Mouse (Mus musculus): ENCODE results near the gene Gm30083. TPM values are rescaled to one million over a fixed set of nuclear protein-coding genes. Genes with fewer than 3 reads are reported as not detected.

The Gm30083 gene
- polyA plus RNA-seq (2014; fragmentation: Nextera tagmentation; extraction: Ambion mirVana): not detected in 2 replicates

GRCm38 (mm10) chr14:34015063-34015462, at the start of gene Gm30083:
TSS of gene Gm30083 (minus strand) at chr14:34015182.
- no peaks in the 10 kb centered on the region for H3K4me1 ChIP-seq (ENCODE audit: control insufficient read depth, insufficient read depth, low read length)
- no peaks in the 10 kb centered on the region for H3K27me3 ChIP-seq (ENCODE audit: control insufficient read depth, insufficient read depth, low read length)
- H3K9ac ChIP-seq (replicated peaks; ENCODE audit: low read depth, low read length): no peak within 1 kb of the TSS
- H3K27ac ChIP-seq (ENCODE audit: low read depth, low read length): no peak within 1 kb of the TSS
- H3K4me3 ChIP-seq (ENCODE audit: low read depth, low read length): no peak within 1 kb of the TSS
- no peak for ATAC-seq (ENCODE audit: low read depth)
- no peak within 1 kb of the TSS for H3K4me2 ChIP-seq (ENCODE audit: low read depth, low read length)
- H3K36me3 ChIP-seq (ENCODE audit: control insufficient read depth, insufficient read depth, low read length): no peaks in the 10 kb centered on the region
- H3K9me3 ChIP-seq (ENCODE audit: control insufficient read depth, low read length): no peaks in the 10 kb centered on the region
- 93% methylated on average over 3 of the region's 3 CpGs for WGBS

DNA sequence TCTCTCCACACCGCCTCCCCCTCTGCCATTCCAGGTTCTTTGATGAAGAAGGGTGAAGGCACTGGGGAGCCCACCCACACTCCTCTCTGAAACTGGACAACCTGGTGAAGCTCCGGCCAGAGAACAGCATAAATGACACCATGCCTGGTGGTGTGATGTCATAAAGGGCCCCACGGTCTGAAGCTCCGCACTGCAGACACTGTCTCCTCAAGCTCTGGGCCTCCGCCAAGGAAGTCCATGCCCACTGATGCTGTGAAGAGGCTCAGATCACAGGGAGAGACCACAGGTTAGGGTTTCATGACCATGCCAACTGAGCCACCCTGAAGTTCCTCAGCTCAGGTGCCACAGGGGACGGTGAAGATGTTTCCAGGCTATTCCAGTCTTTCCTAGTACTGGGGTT, 37.5 kb upstream of the Gm30083 start, which contains the start of gene Antxrl:
TSS of gene Antxrl (plus strand) at position 192 of the 400 bp plus-strand sequence.
- H3K27ac ChIP-seq (ENCODE audit: low read depth, low read length): no peak within 1 kb of the TSS
- H3K9me3 ChIP-seq (ENCODE audit: control insufficient read depth, low read length): no peaks in the 10 kb centered on the region
- no peaks in the 10 kb centered on the region for H3K27me3 ChIP-seq (ENCODE audit: control insufficient read depth, insufficient read depth, low read length)
- ATAC-seq (ENCODE audit: low read depth): no peak
- no peak within 1 kb of the TSS for H3K4me3 ChIP-seq (ENCODE audit: low read depth, low read length)
- H3K9ac ChIP-seq (replicated peaks; ENCODE audit: low read depth, low read length): no peak within 1 kb of the TSS
- no peaks in the 10 kb centered on the region for H3K4me1 ChIP-seq (ENCODE audit: control insufficient read depth, insufficient read depth, low read length)
- H3K36me3 ChIP-seq (ENCODE audit: control insufficient read depth, insufficient read depth, low read length): no peaks in the 10 kb centered on the region
- 85% methylated on average over 6 of the region's 6 CpGs for WGBS
- H3K4me2 ChIP-seq (ENCODE audit: low read depth, low read length): no peak within 1 kb of the TSS

DNA sequence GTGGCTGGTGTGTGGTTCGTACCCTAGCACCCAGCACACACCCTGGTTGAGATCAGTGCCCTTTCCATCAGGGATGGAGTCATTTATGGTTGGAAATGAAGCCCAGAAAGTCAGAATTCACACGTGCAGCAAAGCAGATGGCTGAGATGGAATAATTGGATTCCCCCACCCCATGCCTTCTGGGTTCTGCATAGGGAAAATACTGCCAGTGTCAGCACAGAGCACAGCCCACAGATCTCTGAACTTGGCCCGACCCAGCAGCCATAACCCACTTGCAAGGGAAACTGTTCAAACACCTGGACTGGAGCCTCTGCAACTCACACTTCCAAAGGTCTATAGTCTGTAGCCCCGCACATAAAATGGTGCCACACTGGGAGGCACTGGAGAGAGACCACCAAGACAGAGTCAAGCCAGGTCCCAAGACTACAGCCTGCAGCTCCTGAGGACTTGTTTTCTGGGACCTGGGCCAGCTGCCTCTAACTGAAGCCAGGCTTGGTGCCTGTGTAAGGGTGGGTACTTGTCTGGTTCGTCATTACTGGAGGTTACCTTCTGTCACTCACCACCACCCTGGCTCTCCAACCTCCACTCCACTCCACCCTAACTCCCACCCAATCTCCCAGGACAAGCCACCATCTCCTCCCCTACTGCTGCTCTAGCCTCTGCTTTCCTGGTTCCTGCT, 35.3 kb upstream of the Gm30083 start:
- no peaks in the 10 kb centered on the region for H3K9me3 ChIP-seq (ENCODE audit: control insufficient read depth, low read length)
- no peaks in the 10 kb centered on the region for H3K36me3 ChIP-seq (ENCODE audit: control insufficient read depth, insufficient read depth, low read length)
- WGBS: 74% methylated on average over 5 of the region's 5 CpGs
- H3K4me1 ChIP-seq (ENCODE audit: control insufficient read depth, insufficient read depth, low read length): no peaks in the 10 kb centered on the region
- no peak for ATAC-seq (ENCODE audit: low read depth)
- H3K4me3 ChIP-seq (ENCODE audit: low read depth, low read length): no peak overlapping the region
- no peak overlapping the region for H3K27ac ChIP-seq (ENCODE audit: low read depth, low read length)
- no peak overlapping the region for H3K4me2 ChIP-seq (ENCODE audit: low read depth, low read length)
- no peaks in the 10 kb centered on the region for H3K27me3 ChIP-seq (ENCODE audit: control insufficient read depth, insufficient read depth, low read length)
- H3K9ac ChIP-seq (replicated peaks; ENCODE audit: low read depth, low read length): no peak overlapping the region

GRCm38 (mm10) chr14:34043341-34043740, 28.4 kb upstream of the Gm30083 start:
- no peaks in the 10 kb centered on the region for H3K27me3 ChIP-seq (ENCODE audit: control insufficient read depth, insufficient read depth, low read length)
- no peaks in the 10 kb centered on the region for H3K36me3 ChIP-seq (ENCODE audit: control insufficient read depth, insufficient read depth, low read length)
- H3K4me3 ChIP-seq (ENCODE audit: low read depth, low read length): no peak overlapping the region
- WGBS: 84% methylated on average over 3 of the region's 3 CpGs
- ATAC-seq (ENCODE audit: low read depth): no peak
- H3K4me2 ChIP-seq (ENCODE audit: low read depth, low read length): no peak overlapping the region
- no peak overlapping the region for H3K9ac ChIP-seq (replicated peaks; ENCODE audit: low read depth, low read length)
- H3K27ac ChIP-seq (ENCODE audit: low read depth, low read length): no peak overlapping the region
- no peaks in the 10 kb centered on the region for H3K9me3 ChIP-seq (ENCODE audit: control insufficient read depth, low read length)
- no peaks in the 10 kb centered on the region for H3K4me1 ChIP-seq (ENCODE audit: control insufficient read depth, insufficient read depth, low read length)

- H3K9me3 ChIP-seq (ENCODE audit: control insufficient read depth, low read length): no peaks in the 10 kb centered on the region
- 89% methylated on average over 4 of the region's 4 CpGs for WGBS
- H3K36me3 ChIP-seq (ENCODE audit: control insufficient read depth, insufficient read depth, low read length): no peaks in the 10 kb centered on the region
- H3K4me2 ChIP-seq (ENCODE audit: low read depth, low read length): no peak overlapping the region
- H3K27me3 ChIP-seq (ENCODE audit: control insufficient read depth, insufficient read depth, low read length): no peaks in the 10 kb centered on the region
- no peak overlapping the region for H3K9ac ChIP-seq (replicated peaks; ENCODE audit: low read depth, low read length)
- ATAC-seq (ENCODE audit: low read depth): no peak
- H3K27ac ChIP-seq (ENCODE audit: low read depth, low read length): no peak overlapping the region
- no peak overlapping the region for H3K4me3 ChIP-seq (ENCODE audit: low read depth, low read length)
- H3K4me1 ChIP-seq (ENCODE audit: control insufficient read depth, insufficient read depth, low read length): no peaks in the 10 kb centered on the region
Observed at GRCm38 (mm10) chr14:34041241-34041640, 26.3 kb upstream of the Gm30083 start.

DNA sequence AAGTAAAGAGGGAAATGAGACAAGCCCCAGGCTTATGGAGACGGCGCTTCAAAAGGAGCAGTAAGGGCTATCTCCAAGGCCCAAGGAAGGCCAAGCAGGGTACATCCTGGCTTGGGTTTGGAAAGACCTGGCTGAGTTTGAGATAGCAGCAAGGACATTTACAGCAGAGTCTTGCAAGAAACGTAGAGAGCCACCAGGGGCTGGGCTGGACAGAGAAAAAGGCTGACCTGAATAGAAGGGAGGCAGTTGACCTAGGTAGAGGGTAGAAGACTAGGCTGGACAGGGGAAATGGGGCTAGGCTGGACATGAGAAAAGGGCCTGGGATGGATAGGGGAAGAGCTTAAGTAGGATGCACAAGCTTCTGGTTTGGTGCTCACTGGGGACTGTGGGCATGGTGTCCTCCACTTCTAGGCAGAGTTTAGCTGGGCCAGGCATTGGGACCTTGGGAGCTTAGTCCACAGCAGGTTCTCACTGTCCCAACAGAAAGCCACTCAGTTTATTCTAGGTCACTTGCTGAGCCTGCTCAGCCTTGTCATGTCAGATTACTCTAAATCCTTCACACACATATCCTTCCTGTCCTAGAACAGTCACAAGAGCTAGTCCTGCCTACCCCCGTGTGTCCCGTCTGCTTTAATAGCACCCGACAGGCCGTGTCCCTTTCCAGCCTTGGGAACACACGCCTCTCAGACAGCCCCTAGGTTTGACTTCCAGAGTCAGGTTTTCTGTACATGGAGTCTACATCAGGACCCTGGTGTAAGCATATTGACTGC, 19.0 kb upstream of the Gm30083 start:
- ATAC-seq (ENCODE audit: low read depth): no peak
- no peaks in the 10 kb centered on the region for H3K4me1 ChIP-seq (ENCODE audit: control insufficient read depth, insufficient read depth, low read length)
- no peaks in the 10 kb centered on the region for H3K36me3 ChIP-seq (ENCODE audit: control insufficient read depth, insufficient read depth, low read length)
- no peak overlapping the region for H3K4me3 ChIP-seq (ENCODE audit: low read depth, low read length)
- H3K9me3 ChIP-seq (ENCODE audit: control insufficient read depth, low read length): no peaks in the 10 kb centered on the region
- no peaks in the 10 kb centered on the region for H3K27me3 ChIP-seq (ENCODE audit: control insufficient read depth, insufficient read depth, low read length)
- WGBS: 90% methylated on average over 8 of the region's 8 CpGs
- H3K9ac ChIP-seq (replicated peaks; ENCODE audit: low read depth, low read length): no peak overlapping the region
- H3K4me2 ChIP-seq (ENCODE audit: low read depth, low read length): no peak overlapping the region
- H3K27ac ChIP-seq (ENCODE audit: low read depth, low read length): no peak overlapping the region

DNA sequence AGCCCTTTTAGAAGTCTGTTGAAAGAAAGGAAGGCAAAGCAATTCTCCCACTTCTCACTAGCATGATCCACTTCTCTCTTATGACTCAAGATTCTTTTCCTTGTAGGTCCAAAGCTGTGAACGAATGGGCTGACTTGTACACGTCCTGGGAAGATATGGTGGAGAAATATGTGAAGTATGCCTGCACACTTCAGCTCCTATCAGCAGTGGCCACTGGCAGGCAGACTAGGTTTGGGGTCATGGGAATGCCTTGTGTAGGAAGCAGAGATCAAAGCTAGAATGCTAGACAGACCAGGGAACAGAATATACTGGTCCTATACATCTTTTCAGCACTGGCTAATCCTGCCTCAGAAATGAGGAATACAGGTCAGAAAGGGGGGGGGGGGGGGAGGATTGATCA, 11.7 kb upstream of the Gm30083 start:
- Histone ChIP-seq H3K27ac (ENCODE audit: low read depth, low read length) (no peak overlapping the region), H3K27me3 (ENCODE audit: control insufficient read depth, insufficient read depth, low read length) (no peaks in the 10 kb centered on the region), H3K4me1 (ENCODE audit: control insufficient read depth, insufficient read depth, low read length) (no peaks in the 10 kb centered on the region), H3K9me3 (ENCODE audit: control insufficient read depth, low read length) (no peaks in the 10 kb centered on the region; the same call in 1 of the 2 replicates), H3K4me2 (ENCODE audit: low read depth, low read length) (no peak overlapping the region), H3K36me3 (ENCODE audit: control insufficient read depth, insufficient read depth, low read length) (no peaks in the 10 kb centered on the region), H3K9ac (replicated peaks; ENCODE audit: low read depth, low read length) (no peak overlapping the region), H3K4me3 (ENCODE audit: low read depth, low read length) (no peak overlapping the region)
- WGBS: 85% methylated on average over 2 of the region's 2 CpGs
- no peak for ATAC-seq (ENCODE audit: low read depth)

DNA sequence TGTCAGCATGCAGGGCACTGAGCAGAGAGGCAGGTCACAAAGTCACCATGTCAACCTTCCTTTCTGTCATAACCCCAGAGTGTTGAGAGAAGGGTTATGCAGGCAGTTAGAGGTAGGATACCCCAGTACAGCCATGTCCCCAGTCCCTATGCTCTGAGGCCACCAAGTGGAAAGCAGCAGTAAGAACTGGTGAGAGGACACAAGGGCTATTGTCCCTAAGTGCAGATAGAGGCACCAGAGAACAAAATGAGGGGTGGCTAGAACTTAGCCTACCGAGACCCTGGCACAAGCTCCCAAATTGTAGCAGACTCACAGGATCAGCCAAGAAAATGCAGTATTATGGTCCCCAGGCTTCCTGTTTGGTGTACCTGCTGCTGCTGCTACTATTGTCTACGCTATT, 2.0 kb upstream of the Gm30083 start:
- Histone ChIP-seq H3K27me3 (ENCODE audit: control insufficient read depth, insufficient read depth, low read length) (no peaks in the 10 kb centered on the region), H3K27ac (ENCODE audit: low read depth, low read length) (no peak overlapping the region), H3K36me3 (ENCODE audit: control insufficient read depth, insufficient read depth, low read length) (no peaks in the 10 kb centered on the region), H3K4me2 (ENCODE audit: low read depth, low read length) (no peak overlapping the region), H3K4me3 (ENCODE audit: low read depth, low read length) (no peak overlapping the region), H3K4me1 (ENCODE audit: control insufficient read depth, insufficient read depth, low read length) (no peaks in the 10 kb centered on the region), H3K9ac (replicated peaks; ENCODE audit: low read depth, low read length) (no peak overlapping the region), H3K9me3 (ENCODE audit: control insufficient read depth, low read length) (no peaks in the 10 kb centered on the region)
- no peak for ATAC-seq (ENCODE audit: low read depth)
- WGBS: 92% methylated on average over 2 of the region's 2 CpGs

GRCm38 (mm10) chr14:34016381-34016780, 1.4 kb upstream of the Gm30083 start, which contains the start of gene Gm5460:
TSS of gene Gm5460 (plus strand) at chr14:34016758.
- H3K9ac ChIP-seq (replicated peaks; ENCODE audit: low read depth, low read length): no peak within 1 kb of the TSS
- H3K36me3 ChIP-seq (ENCODE audit: control insufficient read depth, insufficient read depth, low read length): no peaks in the 10 kb centered on the region
- H3K4me1 ChIP-seq (ENCODE audit: control insufficient read depth, insufficient read depth, low read length): no peaks in the 10 kb centered on the region
- H3K27me3 ChIP-seq (ENCODE audit: control insufficient read depth, insufficient read depth, low read length): no peaks in the 10 kb centered on the region
- no peak within 1 kb of the TSS for H3K4me3 ChIP-seq (ENCODE audit: low read depth, low read length)
- H3K9me3 ChIP-seq (ENCODE audit: control insufficient read depth, low read length): no peaks in the 10 kb centered on the region
- no peak within 1 kb of the TSS for H3K4me2 ChIP-seq (ENCODE audit: low read depth, low read length)
- no peak for ATAC-seq (ENCODE audit: low read depth)
- no peak within 1 kb of the TSS for H3K27ac ChIP-seq (ENCODE audit: low read depth, low read length)
- 97% methylated on average over 4 of the region's 4 CpGs for WGBS
